Mouse (Mus musculus) kidney, postnatal 0 days (tissue): ENCODE measurements around the gene Aspn. TPM values are rescaled to one million over a fixed set of nuclear protein-coding genes. Genes with fewer than 3 reads are reported as not detected.
A peak's percentile ranks its signal among the peaks of the same experiment; 100 is the strongest.

Experiments used
- ATAC-seq: fragments of 200-750 bp; cut with Nextera tagmentation; replicated peaks from 2 replicates; pipeline ENCODE4 v1.8.0; 2017; ENCODE audit warnings: low read depth, moderate number of reproducible peaks, moderate TSS enrichment, moderate library complexity; ENCODE audit not compliant: low FRiP score
- DNase-seq: peaks from one replicate; pipeline ENCODE4 v3.0.0-alpha.2; 2016; ENCODE audit warnings: low spot score
- H3K27ac ChIP-seq: fragments of 300-500 bp; sonication (generic); 2 replicates; pipeline ENCODE4 v1.5.1; 2014; ENCODE audit warnings: mild to moderate bottlenecking
- H3K27me3 ChIP-seq: fragments of 300-500 bp; sonication (generic); 2 replicates; pipeline ENCODE4 v1.6.1; 2014; ENCODE audit warnings: low read length, mixed read lengths; ENCODE audit not compliant: insufficient read depth
- H3K36me3 ChIP-seq: fragments of 300-500 bp; sonication (generic); 2 replicates; pipeline ENCODE4 v1.6.1; 2014; ENCODE audit warnings: low read length, mixed read lengths; ENCODE audit not compliant: insufficient read depth
- H3K4me1 ChIP-seq: fragments of 300-500 bp; sonication (generic); replicated peaks from 2 replicates; pipeline ENCODE4 v1.6.1; 2014; ENCODE audit warnings: antibody characterized with exemption, low read length, mixed read lengths; ENCODE audit not compliant: insufficient read depth
- H3K4me2 ChIP-seq: fragments of 300-500 bp; sonication (generic); 2 replicates; pipeline ENCODE4 v1.6.1; 2014; ENCODE audit warnings: mild to moderate bottlenecking, low read length, moderate library complexity, mixed read lengths
- H3K4me3 ChIP-seq: fragments of 300-500 bp; sonication (generic); replicated peaks from 2 replicates; pipeline ENCODE4 v1.5.1; 2014; ENCODE audit warnings: low read depth, low read length
- H3K9ac ChIP-seq: fragments of 300-500 bp; sonication (generic); 2 replicates; pipeline ENCODE4 v1.6.1; 2014; ENCODE audit warnings: low read depth, low read length
- H3K9me3 ChIP-seq: fragments of 300-500 bp; sonication (generic); replicated peaks from 2 replicates; pipeline ENCODE4 v1.6.1; 2016; ENCODE audit warnings: low read length, inconsistent platforms, mixed read lengths
- CTCF ChIP-seq: IDR thresholded peaks from 2 replicates; pipeline ENCODE4 v1.5.1; 2016; ENCODE audit warnings: antibody characterized with exemption, low read depth, mild to moderate bottlenecking, moderate library complexity
- WGBS: fragments of 180-500 bp; shearing (Covaris S2); extraction: QIAGEN DNeasy Blood & Tissue Kit; methylation state at CpG from one replicate; pipeline ENCODE4 v1.1.7; 2014; 5-methylcytosine and 5-hydroxymethylcytosine counted together
- polyA plus RNA-seq: library from polyadenylated mRNA; unstranded; fragments of >200 nt; fragmentation: Nextera tagmentation; extraction: Ambion mirVana; gene quantifications from 2 replicates; pipeline ENCODE4 v1.2.1, GENCODE M21; 2015

Gene Aspn
- polyA plus RNA-seq, 1 experiment from 2014 or later = 30.2 TPM

DNA sequence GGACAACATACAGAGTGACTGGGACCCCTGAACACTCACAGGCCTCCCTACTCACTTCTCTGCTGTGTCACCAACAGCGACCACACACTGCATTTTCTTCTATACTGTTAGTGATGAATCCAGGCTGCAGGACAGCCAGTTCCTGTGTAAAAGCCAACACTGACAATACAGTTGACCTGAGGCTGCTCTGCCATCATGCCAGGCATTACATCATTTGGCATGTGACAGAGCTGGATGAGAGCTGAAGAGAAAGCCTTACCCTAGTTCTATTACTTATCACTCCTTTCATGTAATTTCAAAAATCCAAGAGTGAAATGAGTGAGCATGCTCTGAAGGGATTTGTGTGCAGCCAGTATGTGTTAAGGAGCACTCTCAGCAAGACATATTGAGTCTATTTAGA is 12.0 kb downstream of the Aspn start:
- no peak for ATAC-seq
- no peak overlapping the region for H3K27ac ChIP-seq
- H3K9me3 ChIP-seq = no peaks in the 10 kb centered on the region
- no peak overlapping the region for H3K9ac ChIP-seq
- no peaks in the 10 kb centered on the region for H3K4me1 ChIP-seq
- no peak overlapping the region for H3K4me3 ChIP-seq
- 85% methylated on average over 1 of the region's 1 CpGs for WGBS
- DNase-seq = no peak
- H3K27me3 ChIP-seq = no peaks in the 10 kb centered on the region
- H3K36me3 ChIP-seq = no peaks in the 10 kb centered on the region
- H3K4me2 ChIP-seq = no peak overlapping the region
- TF ChIP-seq CTCF = no peak

DNA sequence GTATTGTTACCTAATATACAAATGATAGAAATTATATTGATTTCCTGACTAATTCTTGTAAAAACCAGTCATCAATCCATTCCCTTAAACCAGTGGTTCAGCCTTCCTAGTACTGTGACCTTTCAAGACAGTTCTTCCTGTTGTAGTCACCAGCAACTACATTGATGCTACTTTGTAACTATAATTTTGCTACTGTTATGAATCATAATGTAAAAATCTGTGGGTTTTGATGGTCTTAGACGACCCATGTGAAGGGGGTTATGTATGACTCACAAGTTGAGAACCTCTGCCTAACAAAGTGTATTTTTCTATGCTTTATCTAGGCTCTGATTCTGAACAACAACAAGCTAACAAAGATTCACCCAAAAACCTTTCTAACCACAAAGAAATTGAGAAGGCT is 12.7 kb downstream of the Aspn start:
- no peaks in the 10 kb centered on the region for H3K27me3 ChIP-seq
- H3K4me2 ChIP-seq = no peak overlapping the region
- WGBS = 61% methylated on average over 1 of the region's 1 CpGs
- DNase-seq (no peak), ATAC-seq (no peak)
- no peak for TF ChIP-seq CTCF
- H3K9me3 ChIP-seq = no peaks in the 10 kb centered on the region
- no peaks in the 10 kb centered on the region for H3K36me3 ChIP-seq
- H3K27ac ChIP-seq = no peak overlapping the region
- no peak overlapping the region for H3K9ac ChIP-seq
- no peak overlapping the region for H3K4me3 ChIP-seq
- no peaks in the 10 kb centered on the region for H3K4me1 ChIP-seq

DNA sequence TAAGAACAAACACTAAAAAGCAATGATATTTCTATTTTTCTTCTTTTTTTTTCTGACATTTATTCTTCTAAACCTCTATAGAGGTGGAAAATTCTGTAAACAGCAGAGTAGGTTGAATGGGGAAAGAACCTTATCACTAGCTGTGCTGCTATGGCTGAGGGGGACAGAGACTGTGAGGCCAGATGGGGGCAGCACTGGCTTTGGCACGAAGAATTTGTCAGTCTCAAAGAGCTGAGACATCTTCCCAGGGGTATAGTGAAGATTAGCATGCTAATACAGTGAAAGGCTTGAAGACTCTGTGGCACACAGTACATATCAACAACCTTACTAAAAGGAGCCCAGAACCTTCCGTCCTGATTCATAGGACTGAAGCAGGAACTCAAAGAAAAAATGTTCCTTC is 14.9 kb downstream of the Aspn start:
- Histone ChIP-seq H3K9me3 (no peaks in the 10 kb centered on the region), H3K27ac (no peak overlapping the region), H3K27me3 (no peaks in the 10 kb centered on the region), H3K4me2 (no peak overlapping the region), H3K4me1 (no peaks in the 10 kb centered on the region), H3K4me3 (no peak overlapping the region), H3K36me3 (no peaks in the 10 kb centered on the region), H3K9ac (no peak overlapping the region)
- 45% methylated on average over 2 of the region's 2 CpGs for WGBS
- DNase-seq = peak; percentile 48
- peak; percentile 68 for TF ChIP-seq CTCF
- ATAC-seq = no peak

DNA sequence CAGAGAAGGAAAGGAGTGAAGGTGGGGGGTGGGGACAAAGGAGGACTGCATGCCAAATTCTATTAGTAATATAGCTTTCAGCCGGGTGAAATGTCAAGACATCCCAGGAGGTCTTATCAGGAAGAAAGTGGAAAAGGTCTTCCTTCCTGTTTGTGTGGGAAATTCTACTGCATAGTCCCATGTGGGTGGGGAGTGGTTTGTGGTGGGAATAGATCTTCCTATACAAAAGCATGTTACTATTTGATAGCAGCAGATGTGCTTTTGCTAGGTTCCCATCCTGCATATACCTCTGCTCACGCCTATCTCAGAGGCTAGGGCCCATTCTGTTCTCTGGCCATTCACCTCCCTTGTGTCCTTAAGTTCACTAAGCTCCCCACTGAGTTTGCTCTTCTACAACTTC is 16.6 kb downstream of the Aspn start:
- no peak overlapping the region for H3K27ac ChIP-seq
- ATAC-seq (no peak), DNase-seq (no peak)
- 56% methylated on average over 2 of the region's 2 CpGs for WGBS
- no peak overlapping the region for H3K9ac ChIP-seq
- H3K36me3 ChIP-seq = no peaks in the 10 kb centered on the region
- no peaks in the 10 kb centered on the region for H3K4me1 ChIP-seq
- no peak overlapping the region for H3K4me2 ChIP-seq
- TF ChIP-seq CTCF = no peak
- no peaks in the 10 kb centered on the region for H3K27me3 ChIP-seq
- no peaks in the 10 kb centered on the region for H3K9me3 ChIP-seq
- H3K4me3 ChIP-seq = no peak overlapping the region

DNA sequence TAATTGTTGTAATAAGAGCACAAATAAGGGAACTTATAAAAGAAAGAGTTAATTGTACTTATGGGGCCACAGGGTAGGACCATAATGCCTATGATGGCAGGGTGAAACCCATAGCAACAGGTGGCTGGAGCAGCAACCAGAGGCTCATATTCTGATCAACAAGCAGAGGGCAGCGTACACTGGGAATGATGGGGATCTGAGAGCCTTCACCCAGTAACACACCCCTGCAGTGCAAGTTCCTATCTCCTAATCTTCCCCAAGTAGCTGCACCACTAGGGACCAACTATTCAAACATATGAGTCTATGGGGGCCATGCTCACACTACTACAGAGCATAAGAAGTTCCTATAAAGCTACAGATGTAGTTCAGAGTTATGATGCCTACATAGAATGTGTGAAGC is 20.1 kb downstream of the Aspn start:
- no peak for ATAC-seq
- no peak for DNase-seq
- Histone ChIP-seq H3K9me3 (no peaks in the 10 kb centered on the region), H3K4me2 (no peak overlapping the region), H3K36me3 (no peaks in the 10 kb centered on the region), H3K27me3 (no peaks in the 10 kb centered on the region), H3K9ac (no peak overlapping the region), H3K27ac (no peak overlapping the region), H3K4me3 (no peak overlapping the region), H3K4me1 (no peaks in the 10 kb centered on the region)
- WGBS = 75% methylated on average over 1 of the region's 1 CpGs
- TF ChIP-seq CTCF = peak; percentile 29; the same call in 1 of the 2 replicates

DNA sequence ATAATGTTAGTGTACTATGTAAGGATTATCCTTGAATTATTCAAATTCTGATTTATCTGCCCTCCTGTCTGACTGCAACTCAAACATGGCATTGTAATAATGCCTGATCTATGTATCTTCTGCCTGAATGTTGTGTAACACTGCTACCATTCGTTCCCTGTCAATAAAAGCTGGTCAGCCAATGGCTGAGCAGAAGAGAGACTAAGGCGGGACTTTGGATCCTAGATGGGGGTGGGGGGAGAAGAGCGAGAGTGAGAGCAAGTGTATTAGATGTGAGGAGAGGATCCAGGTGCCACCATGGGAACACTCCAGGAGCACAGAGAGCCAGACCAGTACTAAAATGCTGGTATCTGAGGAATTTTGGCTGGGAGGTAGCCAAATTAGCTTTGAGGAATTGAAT is 26.1 kb downstream of the Aspn start:
- Histone ChIP-seq H3K4me1 (no peaks in the 10 kb centered on the region), H3K4me2 (no peak overlapping the region), H3K27me3 (no peaks in the 10 kb centered on the region), H3K27ac (no peak overlapping the region), H3K9ac (no peak overlapping the region), H3K4me3 (no peak overlapping the region), H3K9me3 (no peaks in the 10 kb centered on the region), H3K36me3 (no peaks in the 10 kb centered on the region)
- 77% methylated on average over 3 of the region's 3 CpGs for WGBS
- ATAC-seq (no peak), DNase-seq (no peak)
- no peak for TF ChIP-seq CTCF

DNA sequence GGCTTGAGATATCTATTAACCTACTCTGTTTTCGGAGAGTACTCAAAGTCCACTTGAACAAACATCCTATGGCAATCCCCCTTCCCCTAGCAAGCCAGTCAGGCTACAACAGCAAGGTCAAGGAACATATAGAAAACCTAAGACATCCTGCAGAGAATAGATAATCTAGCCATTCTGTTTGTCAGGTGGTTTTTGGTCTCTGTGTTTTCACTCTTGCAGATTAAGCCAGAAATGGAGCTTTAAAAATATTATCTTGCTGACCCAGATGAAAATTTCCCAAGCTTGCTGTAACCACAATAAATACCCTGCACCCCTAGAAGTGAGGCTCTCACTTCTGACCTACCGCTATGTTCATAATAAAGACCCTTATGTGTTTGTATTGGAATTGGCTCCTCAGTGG is 27.2 kb downstream of the Aspn start:
- Histone ChIP-seq H3K4me1 (no peaks in the 10 kb centered on the region), H3K9me3 (no peaks in the 10 kb centered on the region), H3K4me3 (no peak overlapping the region), H3K9ac (no peak overlapping the region), H3K27ac (no peak overlapping the region), H3K36me3 (no peaks in the 10 kb centered on the region), H3K27me3 (no peaks in the 10 kb centered on the region), H3K4me2 (no peak overlapping the region)
- 75% methylated on average over 2 of the region's 2 CpGs for WGBS
- ATAC-seq = no peak
- no peak for TF ChIP-seq CTCF
- no peak for DNase-seq
